Mouse (Mus musculus) hindbrain, postnatal 0 days (tissue): ENCODE measurements at regions not wholly inside any gene's neighbourhood (a gene's known extent, or its start where the extent isn't known, plus 50 kb on each side); places are given as distances from the start of the nearest gene placed in this dataset.
A peak's percentile ranks its signal among the peaks of the same experiment; 100 is the strongest.

Source experiments
- ATAC-seq: fragments of 200-750 bp; cut with Nextera tagmentation; 2 replicates; pipeline ENCODE4 v1.8.0; 2017; ENCODE audit warnings: mild to moderate bottlenecking, moderate TSS enrichment, moderate library complexity
- DNase-seq: peaks from one replicate; pipeline ENCODE4 v3.0.0-alpha.2; 2015; ENCODE audit warnings: low spot score
- H3K27ac ChIP-seq: fragments of 300-500 bp; sonication (generic); 2 replicates; pipeline ENCODE4 v1.5.1; 2014; ENCODE audit warnings: mild to moderate bottlenecking
- H3K27me3 ChIP-seq: fragments of 300-500 bp; sonication (generic); 2 replicates; pipeline ENCODE4 v1.6.1; 2014; ENCODE audit warnings: low read length, mixed read lengths; ENCODE audit not compliant: insufficient read depth
- H3K36me3 ChIP-seq: fragments of 300-500 bp; sonication (generic); 2 replicates; pipeline ENCODE4 v1.6.1; 2014; ENCODE audit warnings: low read length, mixed read lengths; ENCODE audit not compliant: insufficient read depth
- H3K4me1 ChIP-seq: fragments of 300-500 bp; sonication (generic); 2 replicates; pipeline ENCODE4 v1.6.1; 2014; ENCODE audit warnings: antibody characterized with exemption, low read length, mixed read lengths; ENCODE audit not compliant: insufficient read depth
- H3K4me2 ChIP-seq: fragments of 300-500 bp; sonication (generic); 2 replicates; pipeline ENCODE4 v1.6.1; 2014; ENCODE audit warnings: low read depth, mild to moderate bottlenecking, low read length, moderate library complexity, mixed read lengths
- H3K4me3 ChIP-seq: fragments of 300-500 bp; sonication (generic); 2 replicates; pipeline ENCODE4 v1.5.1; 2014; ENCODE audit warnings: low read length
- H3K9ac ChIP-seq: fragments of 300-500 bp; sonication (generic); replicated peaks from 2 replicates; pipeline ENCODE4 v1.6.1; 2014; ENCODE audit warnings: mild to moderate bottlenecking, low read length, moderate library complexity, mixed read lengths
- H3K9me3 ChIP-seq: fragments of 300-500 bp; sonication (generic); 2 replicates; pipeline ENCODE4 v1.6.1; 2016; ENCODE audit warnings: low read length, mixed read lengths
- CTCF ChIP-seq: IDR thresholded peaks from 2 replicates; pipeline ENCODE4 v1.5.1; 2016; ENCODE audit warnings: antibody characterized with exemption, control low read depth, low read depth
- WGBS: fragments of 180-500 bp; shearing (Covaris S2); extraction: QIAGEN DNeasy Blood & Tissue Kit; methylation state at CpG from one replicate; pipeline ENCODE4 v1.1.7; 2014; 5-methylcytosine and 5-hydroxymethylcytosine counted together

DNA sequence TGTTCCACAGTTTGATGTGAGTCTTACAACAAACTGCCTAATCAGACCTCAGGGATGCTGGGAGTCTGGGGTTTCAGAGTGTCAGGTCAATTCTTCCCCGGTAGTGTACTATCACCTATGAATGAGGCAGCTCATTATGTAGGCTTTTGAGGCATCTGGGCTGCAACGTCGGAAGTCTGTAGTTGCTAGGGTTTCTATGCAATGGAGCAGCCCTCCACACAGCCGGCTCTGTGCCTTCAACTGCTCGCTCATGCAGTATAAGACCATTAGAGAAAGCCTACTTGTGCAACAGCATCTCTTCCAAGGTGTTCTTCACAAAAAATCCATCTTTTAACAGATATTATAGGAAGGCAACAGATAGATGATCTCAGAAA lies 418.4 kb upstream of the Nrp1 start:
- no peaks in the 10 kb centered on the region for H3K27me3 ChIP-seq
- no peak overlapping the region for H3K27ac ChIP-seq
- peaks cover 5% of the 10 kb centered on the region; the same call in 1 of the 2 replicates for H3K4me1 ChIP-seq
- H3K4me2 ChIP-seq = no peak overlapping the region
- WGBS = 14% methylated on average over 5 of the region's 5 CpGs
- no peak overlapping the region for H3K4me3 ChIP-seq
- H3K9ac ChIP-seq = no peak overlapping the region
- ATAC-seq (no peak), DNase-seq (peak; percentile 16)
- no peaks in the 10 kb centered on the region for H3K36me3 ChIP-seq
- TF ChIP-seq CTCF = no peak
- no peaks in the 10 kb centered on the region for H3K9me3 ChIP-seq

GRCm38 (mm10) chr8:127942319-127942718 lies 416.1 kb upstream of the Nrp1 start:
- Histone ChIP-seq H3K27me3 (no peaks in the 10 kb centered on the region), H3K4me2 (no peak overlapping the region), H3K4me3 (no peak overlapping the region), H3K4me1 (peaks cover 5% of the 10 kb centered on the region; the same call in 1 of the 2 replicates), H3K27ac (no peak overlapping the region), H3K9ac (no peak overlapping the region), H3K36me3 (no peaks in the 10 kb centered on the region), H3K9me3 (no peaks in the 10 kb centered on the region)
- TF ChIP-seq CTCF = no peak
- ATAC-seq (no peak), DNase-seq (no peak)

DNA sequence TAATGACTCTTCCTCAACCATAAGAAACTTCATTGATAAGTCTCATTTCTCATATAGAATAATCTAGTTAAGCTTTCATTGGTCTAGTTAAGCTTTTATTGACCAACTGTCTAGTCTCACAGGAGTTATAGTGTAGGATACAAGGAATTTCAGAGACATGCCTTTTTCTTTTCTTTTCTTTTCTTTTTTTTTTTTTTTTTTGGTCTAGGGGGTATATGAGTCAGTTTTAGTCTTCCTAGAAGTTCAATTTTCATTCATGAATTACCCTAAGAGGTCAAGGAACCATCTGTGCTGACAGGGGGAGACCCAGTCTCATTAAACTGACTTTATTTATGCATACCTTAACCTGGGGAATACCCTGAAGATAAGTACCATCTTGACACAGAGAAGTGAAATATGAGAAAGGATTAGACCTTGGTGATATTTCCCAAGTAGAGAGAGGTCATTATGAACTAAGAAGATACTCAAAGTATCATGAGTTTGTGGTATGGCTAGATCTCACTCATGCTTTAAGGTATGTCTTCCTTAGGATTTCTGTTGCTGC lies 413.4 kb upstream of the Nrp1 start:
- H3K4me3 ChIP-seq = no peak overlapping the region
- H3K9ac ChIP-seq = no peak overlapping the region
- H3K4me1 ChIP-seq = no peaks in the 10 kb centered on the region; the same call in 1 of the 2 replicates
- no peaks in the 10 kb centered on the region for H3K9me3 ChIP-seq
- ATAC-seq (no peak), DNase-seq (no peak)
- no peak overlapping the region for H3K27ac ChIP-seq
- H3K4me2 ChIP-seq = no peak overlapping the region
- H3K27me3 ChIP-seq = no peaks in the 10 kb centered on the region
- no peaks in the 10 kb centered on the region for H3K36me3 ChIP-seq
- TF ChIP-seq CTCF = no peak

GRCm38 (mm10) chr8:127957571-127957970 lies 400.8 kb upstream of the Nrp1 start:
- Histone ChIP-seq H3K9me3 (no peaks in the 10 kb centered on the region), H3K4me1 (no peaks in the 10 kb centered on the region; the same call in 1 of the 2 replicates), H3K9ac (no peak overlapping the region), H3K36me3 (no peaks in the 10 kb centered on the region), H3K27ac (no peak overlapping the region), H3K4me3 (no peak overlapping the region), H3K4me2 (no peak overlapping the region), H3K27me3 (no peaks in the 10 kb centered on the region)
- DNase-seq (no peak), ATAC-seq (no peak)
- 83% methylated on average over 1 of the region's 1 CpGs for WGBS
- TF ChIP-seq CTCF = no peak

DNA sequence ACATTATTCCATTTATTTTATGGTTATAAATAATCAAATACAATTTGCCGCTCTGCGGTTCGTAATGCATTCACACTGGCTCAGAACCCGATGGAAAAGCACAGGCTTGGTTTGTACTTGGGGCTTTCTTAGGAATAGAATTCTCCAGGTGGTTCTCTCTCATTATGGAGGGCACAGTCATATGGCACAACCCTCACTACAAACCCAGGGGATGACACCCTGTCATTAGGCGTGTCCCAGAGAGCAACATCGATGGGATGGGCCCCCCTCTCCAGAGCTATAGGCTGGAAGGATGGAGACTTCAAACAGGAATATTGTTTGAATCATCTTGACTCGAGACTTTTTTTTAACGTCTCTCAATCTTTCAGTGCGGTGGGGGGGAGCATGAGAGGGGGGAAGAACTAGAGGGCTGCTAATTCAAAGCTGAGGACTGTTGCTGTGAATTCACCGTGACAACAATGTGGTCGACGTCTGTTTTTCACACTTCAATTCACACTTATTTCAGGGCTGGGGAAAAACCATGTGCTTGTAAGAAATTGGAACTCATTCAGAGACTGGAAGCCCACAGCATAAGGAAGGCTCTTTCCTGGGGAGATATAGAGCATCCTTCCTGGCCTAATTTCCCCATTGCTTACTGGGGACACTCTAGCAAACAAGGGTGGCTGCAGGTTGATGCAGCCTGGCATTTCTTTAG lies 399.9 kb upstream of the Nrp1 start:
- no peaks in the 10 kb centered on the region for H3K9me3 ChIP-seq
- no peak overlapping the region for H3K4me2 ChIP-seq
- H3K4me3 ChIP-seq = no peak overlapping the region
- H3K9ac ChIP-seq = no peak overlapping the region
- WGBS = 41% methylated on average over 12 of the region's 12 CpGs
- H3K27me3 ChIP-seq = no peaks in the 10 kb centered on the region
- DNase-seq = no peak
- no peaks in the 10 kb centered on the region; the same call in 1 of the 2 replicates for H3K4me1 ChIP-seq
- H3K27ac ChIP-seq = no peak overlapping the region
- no peak for TF ChIP-seq CTCF
- ATAC-seq = no peak
- H3K36me3 ChIP-seq = no peaks in the 10 kb centered on the region

DNA sequence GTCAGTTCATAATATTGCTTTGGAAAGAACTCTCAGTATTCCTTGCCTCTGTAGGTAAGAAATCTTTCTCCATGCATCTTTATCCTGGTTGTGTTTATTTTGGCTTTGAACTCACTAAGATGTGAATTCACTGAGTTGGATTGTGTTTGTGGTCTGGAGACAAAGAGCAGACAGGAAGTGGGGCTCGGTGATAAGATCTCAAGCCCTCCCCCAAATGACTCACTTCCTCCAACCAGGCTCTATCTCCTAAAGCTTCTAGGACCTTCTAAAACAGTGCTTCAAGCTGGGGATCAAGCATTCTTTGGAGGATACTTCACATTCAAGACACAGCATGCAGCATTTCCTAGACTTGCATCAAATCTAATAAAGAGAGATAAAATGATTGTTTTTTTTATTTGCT lies 395.5 kb upstream of the Nrp1 start:
- Histone ChIP-seq H3K27me3 (no peaks in the 10 kb centered on the region), H3K4me1 (no peaks in the 10 kb centered on the region; the same call in 1 of the 2 replicates), H3K36me3 (no peaks in the 10 kb centered on the region), H3K4me3 (no peak overlapping the region), H3K9ac (no peak overlapping the region), H3K27ac (no peak overlapping the region), H3K4me2 (no peak overlapping the region), H3K9me3 (no peaks in the 10 kb centered on the region)
- 90% methylated on average over 1 of the region's 1 CpGs for WGBS
- no peak for TF ChIP-seq CTCF
- ATAC-seq (no peak), DNase-seq (no peak)

DNA sequence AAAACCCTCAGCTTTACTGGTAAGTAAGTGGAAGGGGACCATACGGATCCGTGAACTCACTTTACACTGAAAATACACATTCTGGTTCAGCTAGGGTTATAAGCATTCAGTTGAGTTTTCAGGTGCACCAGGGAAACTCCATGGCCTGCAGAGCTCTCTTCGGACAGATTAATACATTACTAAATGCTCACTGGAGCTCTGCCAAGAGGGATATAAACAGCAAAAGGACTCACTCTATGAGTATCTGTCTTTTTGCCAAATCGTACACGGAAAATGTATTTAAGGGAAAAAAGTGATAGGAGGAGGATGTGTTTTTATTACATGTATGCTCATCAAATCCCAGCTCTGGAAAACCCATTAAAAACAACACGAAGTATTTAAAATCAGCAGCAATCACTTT lies 394.8 kb upstream of the Nrp1 start:
- H3K9ac ChIP-seq = no peak overlapping the region
- TF ChIP-seq CTCF = no peak
- H3K4me1 ChIP-seq = no peaks in the 10 kb centered on the region; the same call in 1 of the 2 replicates
- H3K4me2 ChIP-seq = no peak overlapping the region
- 70% methylated on average over 6 of the region's 6 CpGs for WGBS
- no peaks in the 10 kb centered on the region for H3K27me3 ChIP-seq
- DNase-seq (no peak), ATAC-seq (no peak)
- H3K36me3 ChIP-seq = no peaks in the 10 kb centered on the region
- no peak overlapping the region for H3K4me3 ChIP-seq
- H3K9me3 ChIP-seq = no peaks in the 10 kb centered on the region
- no peak overlapping the region for H3K27ac ChIP-seq
